Mouse (Mus musculus): ENCODE results near the gene Pfdn6. TPM values are rescaled to one million over a fixed set of nuclear protein-coding genes. Genes with fewer than 3 reads are reported as not detected.

Gene Pfdn6
- total and polyA plus RNA-seq, 3 experiments: 28.0 to 81.0 (median 77.7) TPM

Other genes with a start within 250 kb of the Pfdn6 start
Only the 30 nearest of the 31 such genes appear.
- gene March2, start 221.7 kb downstream of the Pfdn6 start, total RNA-seq (2021): 100 to 1,000 TPM; 136 to 182 TPM
- 146 and 147 TPM in 2 replicates for gene March2, start 221.7 kb downstream of the Pfdn6 start, polyA plus RNA-seq (2012; rRNA removed)
- 100 to 1,000 TPM; 238 to 272 TPM for gene Rab11b, start 179.8 kb downstream of the Pfdn6 start, total RNA-seq (2021)
- 388 and 477 TPM in 2 replicates for gene Rab11b, start 179.8 kb downstream of the Pfdn6 start, polyA plus RNA-seq (2012; rRNA removed)
- gene Angptl4, start 158.5 kb downstream of the Pfdn6 start, total RNA-seq (2021): 1 to 10 TPM; 4.7 to 7.2 TPM
- 13.2 and 18.9 TPM in 2 replicates for gene Angptl4, start 158.5 kb downstream of the Pfdn6 start, polyA plus RNA-seq (2012; rRNA removed)
- gene Kank3, start 129.8 kb downstream of the Pfdn6 start, total RNA-seq (2021): 10 to 100 TPM; 54.6 to 61.0 TPM
- gene Kank3, start 129.8 kb downstream of the Pfdn6 start, polyA plus RNA-seq (2012; rRNA removed): 139 and 168 TPM in 2 replicates
- 100 to 1,000 TPM; 683 to 757 TPM for gene Rps28, start 115.8 kb downstream of the Pfdn6 start, total RNA-seq (2021)
- gene Rps28, start 115.8 kb downstream of the Pfdn6 start, polyA plus RNA-seq (2012; rRNA removed): 329 and 480 TPM in 2 replicates
- 100 to 1,000 TPM; 609 to 707 TPM for gene Ndufa7, start 115.8 kb downstream of the Pfdn6 start, total RNA-seq (2021)
- gene Ndufa7, start 115.8 kb downstream of the Pfdn6 start, polyA plus RNA-seq (2012; rRNA removed): 755 and 759 TPM in 2 replicates
- 10 to 100 TPM; 27.8 to 34.3 TPM for gene Cd320, start 97.3 kb downstream of the Pfdn6 start, total RNA-seq (2021)
- gene Cd320, start 97.3 kb downstream of the Pfdn6 start, polyA plus RNA-seq (2012; rRNA removed): 36.1 and 46.9 TPM in 2 replicates
- not detected for gene Gm7029, start 66.5 kb downstream of the Pfdn6 start, total RNA-seq (2021)
- gene Gm7029, start 66.5 kb downstream of the Pfdn6 start, polyA plus RNA-seq (2012; rRNA removed): not detected in 2 replicates
- gene Kifc1, start 49.7 kb downstream of the Pfdn6 start, total RNA-seq (2021): under 1 TPM; 0.57 to 0.66 TPM
- 0.59 and 0.94 TPM in 2 replicates for gene Kifc1, start 49.7 kb downstream of the Pfdn6 start, polyA plus RNA-seq (2012; rRNA removed)
- not detected for gene Platr17, start 35.2 kb downstream of the Pfdn6 start, total RNA-seq (2021)
- not detected in 2 replicates for gene Platr17, start 35.2 kb downstream of the Pfdn6 start, polyA plus RNA-seq (2012; rRNA removed)
- gene Daxx, start 30.9 kb downstream of the Pfdn6 start, total RNA-seq (2021): 10 to 100 TPM; 11.5 to 16.4 TPM
- 18.5 and 20.5 TPM in 2 replicates for gene Daxx, start 30.9 kb downstream of the Pfdn6 start, polyA plus RNA-seq (2012; rRNA removed)
- 100 to 1,000 TPM in 1 of 2 experiments, 10 to 100 TPM in 1; 98.9 to 124 TPM for gene Tapbp, start 24.4 kb downstream of the Pfdn6 start, total RNA-seq (2021)
- gene Tapbp, start 24.4 kb downstream of the Pfdn6 start, polyA plus RNA-seq (2012; rRNA removed): 62.5 and 75.7 TPM in 2 replicates
- gene Zbtb22, start 24.4 kb downstream of the Pfdn6 start, total RNA-seq (2021): 10 to 100 TPM; 13.7 to 18.8 TPM
- 24.6 and 26.8 TPM in 2 replicates for gene Zbtb22, start 24.4 kb downstream of the Pfdn6 start, polyA plus RNA-seq (2012; rRNA removed)
- 10 to 100 TPM; 33.2 to 36.0 TPM for gene Rgl2, start 10.8 kb downstream of the Pfdn6 start, total RNA-seq (2021)
- 89.1 and 101 TPM in 2 replicates for gene Rgl2, start 10.8 kb downstream of the Pfdn6 start, polyA plus RNA-seq (2012; rRNA removed)
- gene Wdr46, start 317 bp upstream of the Pfdn6 start, total RNA-seq (2021): 10 to 100 TPM in 1 of 2 experiments, 1 to 10 TPM in 1; 8.8 to 10.0 TPM
- gene Wdr46, start 317 bp upstream of the Pfdn6 start, polyA plus RNA-seq (2012; rRNA removed): 8.7 and 9.1 TPM in 2 replicates
- gene B3galt4, start 11.1 kb upstream of the Pfdn6 start, total RNA-seq (2021): 1 to 10 TPM; 1.8 to 1.9 TPM
- 2.4 and 3.4 TPM in 2 replicates for gene B3galt4, start 11.1 kb upstream of the Pfdn6 start, polyA plus RNA-seq (2012; rRNA removed)
- 10 to 100 TPM; 38.1 to 39.1 TPM for gene Vps52, start 15.5 kb upstream of the Pfdn6 start, total RNA-seq (2021)
- 47.8 and 56.4 TPM in 2 replicates for gene Vps52, start 15.5 kb upstream of the Pfdn6 start, polyA plus RNA-seq (2012; rRNA removed)
- 100 to 1,000 TPM; 364 to 420 TPM for gene Rps18, start 15.7 kb upstream of the Pfdn6 start, total RNA-seq (2021)
- gene Rps18, start 15.7 kb upstream of the Pfdn6 start, polyA plus RNA-seq (2012; rRNA removed): 180 and 194 TPM in 2 replicates
- 100 to 1,000 TPM; 103 to 117 TPM for gene H2-K1, start 60.0 kb upstream of the Pfdn6 start, total RNA-seq (2021)
- 655 and 1,075 TPM in 2 replicates for gene H2-K1, start 60.0 kb upstream of the Pfdn6 start, polyA plus RNA-seq (2012; rRNA removed)
- gene Ring1, start 84.3 kb upstream of the Pfdn6 start, total RNA-seq (2021): 10 to 100 TPM; 13.0 to 13.1 TPM
- 18.6 and 20.8 TPM in 2 replicates for gene Ring1, start 84.3 kb upstream of the Pfdn6 start, polyA plus RNA-seq (2012; rRNA removed)
- gene H2-Ke6, start 87.7 kb upstream of the Pfdn6 start, total RNA-seq (2021): 100 to 1,000 TPM; 112 to 138 TPM
- gene H2-Ke6, start 87.7 kb upstream of the Pfdn6 start, polyA plus RNA-seq (2012; rRNA removed): 87.0 and 91.6 TPM in 2 replicates
- gene Slc39a7, start 91.3 kb upstream of the Pfdn6 start, total RNA-seq (2021): 10 to 100 TPM; 76.0 to 79.8 TPM
- gene Slc39a7, start 91.3 kb upstream of the Pfdn6 start, polyA plus RNA-seq (2012; rRNA removed): 64.0 and 72.5 TPM in 2 replicates
- gene Rxrb, start 91.5 kb upstream of the Pfdn6 start, total RNA-seq (2021): 10 to 100 TPM; 39.1 to 42.4 TPM
- gene Rxrb, start 91.5 kb upstream of the Pfdn6 start, polyA plus RNA-seq (2012; rRNA removed): 38.8 and 41.3 TPM in 2 replicates
- gene Col11a2, start 99.1 kb upstream of the Pfdn6 start, total RNA-seq (2021): 1 to 10 TPM in 1 of 2 experiments, under 1 TPM in 1; 0.89 to 1.8 TPM
- gene Col11a2, start 99.1 kb upstream of the Pfdn6 start, polyA plus RNA-seq (2012; rRNA removed): 0.98 and 1.7 TPM in 2 replicates
- gene H2-Oa, start 152.0 kb upstream of the Pfdn6 start, total RNA-seq (2021): under 1 TPM; 0.20 to 0.29 TPM
- gene H2-Oa, start 152.0 kb upstream of the Pfdn6 start, polyA plus RNA-seq (2012; rRNA removed): 0.79 and 3.2 TPM in 2 replicates
- gene H2-DMa, start 179.2 kb upstream of the Pfdn6 start, total RNA-seq (2021): 1 to 10 TPM; 4.0 to 7.5 TPM
- 12.2 and 21.3 TPM in 2 replicates for gene H2-DMa, start 179.2 kb upstream of the Pfdn6 start, polyA plus RNA-seq (2012; rRNA removed)
- gene Brd2, start 182.3 kb upstream of the Pfdn6 start, total RNA-seq (2021): 10 to 100 TPM; 67.6 to 71.1 TPM
- gene Brd2, start 182.3 kb upstream of the Pfdn6 start, polyA plus RNA-seq (2012; rRNA removed): 78.9 and 118 TPM in 2 replicates
- 1 to 10 TPM; 2.1 to 2.3 TPM for gene H2-DMb2, start 203.0 kb upstream of the Pfdn6 start, total RNA-seq (2021)
- gene H2-DMb2, start 203.0 kb upstream of the Pfdn6 start, polyA plus RNA-seq (2012; rRNA removed): 2.3 and 7.6 TPM in 2 replicates
- gene H2-DMb1, start 212.7 kb upstream of the Pfdn6 start, total RNA-seq (2021): 1 to 10 TPM; 1.6 to 2.2 TPM
- 8.9 and 19.1 TPM in 2 replicates for gene H2-DMb1, start 212.7 kb upstream of the Pfdn6 start, polyA plus RNA-seq (2012; rRNA removed)
- 1 to 10 TPM; 3.4 to 7.2 TPM for gene Tap1, start 247.2 kb upstream of the Pfdn6 start, total RNA-seq (2021)
- 10.9 and 11.7 TPM in 2 replicates for gene Tap1, start 247.2 kb upstream of the Pfdn6 start, polyA plus RNA-seq (2012; rRNA removed)